Mouse (Mus musculus) liver, postnatal 0 days (tissue): ENCODE measurements at regions not wholly inside any gene's neighbourhood (a gene's known extent, or its start where the extent isn't known, plus 50 kb on each side); places are given as distances from the start of the nearest gene placed in this dataset.

Source experiments
- CTCF ChIP-seq: sonication (generic); IDR thresholded peaks from 2 replicates; pipeline ENCODE4 v1.5.1; 2016; ENCODE audit warnings: antibody characterized with exemption, low read depth
- EP300 ChIP-seq: IDR thresholded peaks from 2 replicates; pipeline ENCODE4 v1.6.1; 2016; ENCODE audit warnings: antibody characterized with exemption, low read depth, mild to moderate bottlenecking

- TF ChIP-seq CTCF (peak; percentile 74), EP300 (no peak)
These were observed 58.7 kb upstream of the Smad3 start for GRCm38 (mm10) chr9:63816540-63816939.
